Mouse (Mus musculus) cortical plate, adult 2 months (tissue): Measurements from ENCODE around the gene Tgoln1.

ENCODE experiments used
- CTCF ChIP-seq: fragments of 200-500 bp; IDR thresholded peaks from 2 replicates; pipeline ENCODE4 v1.5.1; 2011; ENCODE audit warnings: mild to moderate bottlenecking, control low read depth, low read length; ENCODE audit not compliant: insufficient read depth; ENCODE audit errors: extremely low read depth
- POLR2A ChIP-seq: fragments of 200-500 bp; IDR thresholded peaks from 2 replicates; pipeline ENCODE4 v1.6.1; 2011; ENCODE audit warnings: mild to moderate bottlenecking, low read length, control low read depth; ENCODE audit not compliant: insufficient read depth; ENCODE audit errors: extremely low read depth

DNA sequence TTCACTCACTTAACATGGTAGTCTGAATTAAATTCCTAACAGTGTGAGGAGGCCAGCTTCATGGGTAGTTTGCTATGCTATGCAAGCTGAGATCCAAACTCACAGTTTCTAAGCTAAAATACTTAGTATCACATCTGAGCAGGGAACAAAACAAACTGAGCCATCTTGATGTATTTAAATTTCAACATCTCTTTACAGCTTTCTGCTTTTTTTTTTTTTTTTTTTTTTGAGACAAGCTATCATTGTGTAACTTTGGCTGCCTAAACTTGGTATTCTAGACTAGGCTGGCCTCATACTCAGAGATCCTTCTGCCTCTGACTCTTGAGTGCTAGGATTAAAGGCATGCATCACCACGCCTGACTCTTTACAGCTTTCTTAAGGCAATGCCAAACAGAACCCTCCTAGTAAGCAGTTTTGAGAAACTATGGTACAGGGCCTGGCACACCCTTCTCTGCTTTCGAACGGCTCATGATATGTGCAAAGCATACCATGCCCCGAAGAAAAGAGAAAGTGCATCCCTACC, 8.1 kb downstream of the Tgoln1 start:
- TF ChIP-seq CTCF (no peak), POLR2A (no peak)
